Mouse (Mus musculus) liver, embryonic 14.5 days (tissue): ENCODE measurements at regions not wholly inside any gene's neighbourhood (a gene's known extent, or its start where the extent isn't known, plus 50 kb on each side); places are given as distances from the start of the nearest gene placed in this dataset.

Experiments
- CTCF ChIP-seq: IDR thresholded peaks from 2 replicates; pipeline ENCODE4 v1.5.1; 2016; ENCODE audit warnings: antibody characterized with exemption, low read depth, control low read depth
- EP300 ChIP-seq: IDR thresholded peaks from 2 replicates; pipeline ENCODE4 v1.6.1; 2016; ENCODE audit warnings: antibody characterized with exemption, low read depth

GRCm38 (mm10) chr9:33800763-33801162, 684.9 kb upstream of the Kirrel3 start:
- TF ChIP-seq EP300 (no peak), CTCF (no peak)
